ENCODE assay signal across 8 mouse cellular contexts in the genomic region with DNA sequence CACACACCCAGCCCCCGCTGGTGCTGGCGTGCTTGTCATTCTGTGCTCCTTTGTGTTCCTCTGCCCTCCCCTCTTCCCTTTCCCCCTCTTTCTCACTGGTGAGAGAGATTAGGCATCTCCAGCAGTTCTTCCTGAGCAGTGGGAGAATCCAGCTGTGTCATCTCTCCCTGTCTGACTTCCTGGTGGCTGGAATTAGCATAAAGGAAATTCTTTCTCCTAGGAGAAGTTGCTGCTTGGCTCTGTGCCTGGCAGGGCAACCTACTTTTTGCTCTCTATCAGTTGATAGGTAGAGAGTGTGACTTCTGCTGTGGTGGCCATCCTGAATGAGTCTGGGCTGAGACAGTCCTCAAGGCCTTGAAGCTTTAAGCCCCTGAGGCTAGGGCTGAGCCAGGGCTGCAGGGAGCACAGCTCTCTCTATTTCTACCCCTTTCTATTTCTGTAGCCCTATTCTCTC.
A peak's percentile ranks its signal among the peaks of the same experiment; 100 is the strongest.
DNase-seq lines count a peak whose midpoint lies in the region; ATAC-seq and TF ChIP-seq lines count a peak whose summit lies in the region.

No protein-coding gene starts in this region.

- H3K27me3 ChIP-seq in heart, embryonic 12.5 days (replicated peaks): no peaks in the 10 kb centered on the region
- H3K27me3 ChIP-seq in heart, embryonic 11.5 days (ENCODE audit: control insufficient read depth, insufficient read depth, low read length): no peaks in the 10 kb centered on the region
- no peaks in the 10 kb centered on the region for H3K27me3 ChIP-seq in testis, adult 2 months (ENCODE audit: control insufficient read depth, insufficient read depth, low read length)

- H3K9me3 ChIP-seq in heart, embryonic 12.5 days (replicated peaks): no peaks in the 10 kb centered on the region
- H3K9me3 ChIP-seq in heart, embryonic 11.5 days (replicated peaks; ENCODE audit: control insufficient read depth, low read length): no peaks in the 10 kb centered on the region

- peak; percentile 51 for ATAC-seq in heart, embryonic 12.5 days (ENCODE audit: insufficient number of reproducible peaks, low FRiP score)
- no peak; the same call in 1 of the 2 replicates for ATAC-seq in heart, embryonic 11.5 days (replicated peaks; ENCODE audit: insufficient number of reproducible peaks, low FRiP score, low TSS enrichment)

- TF ChIP-seq POLR2A in testis, adult 2 months (IDR thresholded peaks at IDR 0.05; ENCODE audit: control insufficient read depth, low read depth, low read length): no peak

- H3K36me3 ChIP-seq in heart, embryonic 12.5 days: no peaks in the 10 kb centered on the region
- H3K36me3 ChIP-seq in heart, embryonic 11.5 days (ENCODE audit: control insufficient read depth, insufficient read depth, low read length): no peaks in the 10 kb centered on the region
- H3K36me3 ChIP-seq in testis, adult 2 months (ENCODE audit: control insufficient read depth, insufficient read depth, low read length): no peaks in the 10 kb centered on the region

- no peak overlapping the region for H3K4me3 ChIP-seq in heart, embryonic 12.5 days
- H3K4me3 ChIP-seq in heart, embryonic 11.5 days (ENCODE audit: low read depth, low read length): no peak overlapping the region
- H3K4me3 ChIP-seq in testis, adult 2 months (ENCODE audit: control insufficient read depth, low read depth, low read length): peak overlapping the region; percentile 75

- no peak overlapping the region for H3K27ac ChIP-seq in heart, embryonic 12.5 days (ENCODE audit: poor library complexity, severe bottlenecking)
- H3K27ac ChIP-seq in heart, embryonic 11.5 days (ENCODE audit: low read depth, low read length): no peak overlapping the region
- peak overlapping the region; percentile 80 for H3K27ac ChIP-seq in testis, adult 2 months (ENCODE audit: control insufficient read depth, insufficient read depth, low read depth, low read length)

- DNase-seq in testis, postnatal 10 days (ENCODE audit: low spot score): no peak
- peak; percentile 42 for DNase-seq in lung, postnatal 10 days
- DNase-seq in c-Kit-positive CD71-positive TER-119-positive erythroid progenitor cells, embryonic 14.5 days (ENCODE audit: low spot score): no peak
- no peak for DNase-seq in adipocyte (ENCODE audit: low spot score)
- no peak for DNase-seq in thymus, adult 18-20 months

- no peak overlapping the region for H3K9ac ChIP-seq in heart, embryonic 12.5 days
- H3K9ac ChIP-seq in heart, embryonic 11.5 days (ENCODE audit: low read depth, low read length): no peak overlapping the region

- H3K4me1 ChIP-seq in heart, embryonic 12.5 days (replicated peaks): 0 out of 2 replicates have a peak, but pooled peaks cover 4% of the 10 kb centered on the region
- H3K4me1 ChIP-seq in heart, embryonic 11.5 days (ENCODE audit: control insufficient read depth, insufficient read depth, low read length): no peaks in the 10 kb centered on the region
- peaks cover 4% of the 10 kb centered on the region; the same call in 1 of the 2 replicates for H3K4me1 ChIP-seq in testis, adult 2 months (ENCODE audit: control insufficient read depth, insufficient read depth, low read length)

- no peak overlapping the region for H3K4me2 ChIP-seq in heart, embryonic 12.5 days
- no peak overlapping the region for H3K4me2 ChIP-seq in heart, embryonic 11.5 days

- WGBS in heart, embryonic 12.5 days: 25% methylated on average over 2 of the region's 2 CpGs
- 17% methylated on average over 2 of the region's 2 CpGs for WGBS in heart, embryonic 11.5 days (ENCODE audit: insufficient replicate concordance)

- TF ChIP-seq CTCF in testis, adult 2 months (IDR thresholded peaks at IDR 0.05; ENCODE audit: control insufficient read depth, insufficient read depth, insufficient replicate concordance, low read depth, low read length): no peak
